ENCODE assay signal across 18 mouse cellular contexts in genomic region chr11:79860611-79861067, GRCm38 (mm10).
DNase-seq lines count a peak whose midpoint lies in the region; ATAC-seq lines count a peak whose summit lies in the region.
"Had no signal": no experiment of that assay in that cellular context is flagged by ENCODE, and none has a peak within 500 bp of the region (broad histone marks: within the 10 kb centered on the region; RNA-seq: fewer than 3 reads in every experiment).

No protein-coding gene starts in this region.

- no peak overlapping the region for H3K27ac ChIP-seq in liver, embryonic 12.5 days
- H3K27ac ChIP-seq in embryonic facial prominence, embryonic 11.5 days (replicated peaks; ENCODE audit: low read depth, low read length) = no peak overlapping the region
- H3K27ac ChIP-seq in stomach, embryonic 15.5 days = no peak overlapping the region
- H3K27ac ChIP-seq: heart, embryonic 15.5 days; midbrain, embryonic 10.5 days had no signal

- H3K4me1 ChIP-seq in liver, embryonic 12.5 days = no peaks in the 10 kb centered on the region
- no peaks in the 10 kb centered on the region for H3K4me1 ChIP-seq in embryonic facial prominence, embryonic 11.5 days (ENCODE audit: control insufficient read depth, insufficient read depth, low read length)
- 0 out of 2 replicates have a peak, but pooled peaks cover 13% of the 10 kb centered on the region for H3K4me1 ChIP-seq in stomach, embryonic 15.5 days

- H3K36me3 ChIP-seq in liver, embryonic 12.5 days = no peaks in the 10 kb centered on the region
- H3K36me3 ChIP-seq in embryonic facial prominence, embryonic 11.5 days (replicated peaks; ENCODE audit: control insufficient read depth, insufficient read depth, low read depth, low read length) = no peaks in the 10 kb centered on the region
- H3K36me3 ChIP-seq in stomach, embryonic 15.5 days = no peaks in the 10 kb centered on the region
- H3K36me3 ChIP-seq: heart, embryonic 15.5 days; midbrain, embryonic 10.5 days had no signal

- ATAC-seq in liver, embryonic 12.5 days = no peak
- no peak for ATAC-seq in embryonic facial prominence, embryonic 11.5 days (replicated peaks; ENCODE audit: insufficient number of reproducible peaks, low FRiP score, low TSS enrichment, low read depth)
- 0 out of 2 replicates have a peak, but pooled peaks have one; percentile 36 for ATAC-seq in stomach, embryonic 15.5 days (ENCODE audit: insufficient read depth, low FRiP score, low read depth)
- ATAC-seq: forebrain, embryonic 16.5 days; Patski had no signal

- no peak overlapping the region for H3K9ac ChIP-seq in liver, embryonic 12.5 days
- H3K9ac ChIP-seq in embryonic facial prominence, embryonic 11.5 days (replicated peaks; ENCODE audit: low read length) = no peak overlapping the region
- no peak overlapping the region for H3K9ac ChIP-seq in stomach, embryonic 15.5 days
- H3K9ac ChIP-seq: heart, embryonic 15.5 days; lung, embryonic 14.5 days had no signal

- H3K9me3 ChIP-seq in liver, embryonic 12.5 days (replicated peaks) = no peaks in the 10 kb centered on the region
- no peaks in the 10 kb centered on the region for H3K9me3 ChIP-seq in embryonic facial prominence, embryonic 11.5 days (replicated peaks; ENCODE audit: control insufficient read depth, low read length)
- H3K9me3 ChIP-seq in stomach, embryonic 15.5 days = no peaks in the 10 kb centered on the region
- H3K9me3 ChIP-seq: heart, embryonic 15.5 days; midbrain, embryonic 10.5 days had no signal

- WGBS in liver, embryonic 12.5 days (ENCODE audit: insufficient replicate concordance) = 37% methylated on average over 12 of the region's 12 CpGs
- WGBS in embryonic facial prominence, embryonic 11.5 days = 31% methylated on average over 12 of the region's 12 CpGs
- WGBS in stomach, embryonic 15.5 days = 36% methylated on average over 12 of the region's 12 CpGs

- peak; percentile 13 for DNase-seq in liver
- DNase-seq in embryonic facial prominence, embryonic 11.5 days (ENCODE audit: low spot score) = peak; percentile 17
- peak; percentile 60 for DNase-seq in kidney, postnatal 14 days
- no peak for DNase-seq in urinary bladder, adult 2 months (ENCODE audit: low spot score)
- DNase-seq in thymus, postnatal 36 days = no peak
- DNase-seq in cerebellum, postnatal 25 days = no peak
- DNase-seq: adrenal gland, postnatal 10 days; cerebellum, postnatal 10 days; gastrocnemius, postnatal 14 days; left cerebral cortex, postnatal 4 days; lung, embryonic 14.5 days; spleen, adult 18-20 months had no signal

- no peak overlapping the region for H3K4me2 ChIP-seq in liver, embryonic 12.5 days
- H3K4me2 ChIP-seq in embryonic facial prominence, embryonic 11.5 days (ENCODE audit: low read depth, low read length) = no peak overlapping the region
- H3K4me2 ChIP-seq in stomach, embryonic 15.5 days = no peak overlapping the region
- H3K4me2 ChIP-seq: heart, embryonic 15.5 days; lung, embryonic 14.5 days had no signal

- H3K27me3 ChIP-seq in liver, embryonic 12.5 days (replicated peaks) = peaks cover 62% of the 10 kb centered on the region
- no peaks in the 10 kb centered on the region for H3K27me3 ChIP-seq in embryonic facial prominence, embryonic 11.5 days (ENCODE audit: control insufficient read depth, insufficient read depth, low read length)
- H3K27me3 ChIP-seq in stomach, embryonic 15.5 days (replicated peaks) = no peaks in the 10 kb centered on the region
- H3K27me3 ChIP-seq: heart, embryonic 15.5 days; Patski had no signal

- no peak overlapping the region for H3K4me3 ChIP-seq in liver, embryonic 12.5 days
- H3K4me3 ChIP-seq in embryonic facial prominence, embryonic 11.5 days (ENCODE audit: low read depth, low read length) = no peak overlapping the region
- no peak overlapping the region for H3K4me3 ChIP-seq in stomach, embryonic 15.5 days (replicated peaks)
- H3K4me3 ChIP-seq: heart, embryonic 15.5 days; midbrain, embryonic 10.5 days had no signal

Comparison
In these comparisons a context has a peak if more than half of its experiments do, and no peak if none do; other contexts are left out.
1. DNase-seq: peak in liver (single experiment), embryonic facial prominence, embryonic 11.5 days (single experiment) and kidney, postnatal 14 days (single experiment); none in urinary bladder, adult 2 months (single experiment), thymus, postnatal 36 days (0 of 2) and cerebellum, postnatal 25 days (0 of 2).